Mouse (Mus musculus) cortical plate, adult 2 months (tissue): ENCODE measurements around the gene Gna14. TPM values are rescaled to one million over a fixed set of nuclear protein-coding genes. Genes with fewer than 3 reads are reported as not detected.

ENCODE experiments used
- H3K27ac ChIP-seq: fragments of 200-500 bp; 2 replicates; pipeline ENCODE4 v1.5.1; 2012; ENCODE audit warnings: low read length, control low read depth, inconsistent platforms; ENCODE audit not compliant: insufficient read depth
- H3K4me1 ChIP-seq: fragments of 200-500 bp; 2 replicates; pipeline ENCODE4 v1.6.1; 2011; ENCODE audit warnings: low read length; ENCODE audit not compliant: control insufficient read depth, insufficient read depth
- H3K4me3 ChIP-seq: fragments of 200-500 bp; 2 replicates; pipeline ENCODE4 v1.5.1; 2011; ENCODE audit warnings: mild to moderate bottlenecking, low read length, control low read depth; ENCODE audit not compliant: insufficient read depth
- CTCF ChIP-seq: fragments of 200-500 bp; IDR thresholded peaks from 2 replicates; pipeline ENCODE4 v1.5.1; 2011; ENCODE audit warnings: mild to moderate bottlenecking, control low read depth, low read length; ENCODE audit not compliant: insufficient read depth; ENCODE audit errors: extremely low read depth
- POLR2A ChIP-seq: fragments of 200-500 bp; IDR thresholded peaks from 2 replicates; pipeline ENCODE4 v1.6.1; 2011; ENCODE audit warnings: mild to moderate bottlenecking, low read length, control low read depth; ENCODE audit not compliant: insufficient read depth; ENCODE audit errors: extremely low read depth
- polyA plus RNA-seq: library from polyadenylated mRNA; depleted of rRNA; stranded (reverse); fragments of >200 nt; gene quantifications from 2 replicates; pipeline ENCODE4 v1.2.3, GENCODE M21; 2012

Gna14 gene
- polyA plus RNA-seq, 1 experiment, result 0.29 TPM

- Histone ChIP-seq H3K27ac (no peak overlapping the region), H3K4me1 (peaks cover 3% of the 10 kb centered on the region; the same call in 1 of the 2 replicates), H3K4me3 (no peak overlapping the region)
- TF ChIP-seq POLR2A (no peak), CTCF (no peak)
Observed at GRCm38 (mm10) chr19:16562676-16563075, 127.1 kb downstream of the Gna14 start.

GRCm38 (mm10) chr19:16576790-16577189 is 141.2 kb downstream of the Gna14 start:
- no peaks in the 10 kb centered on the region for H3K4me1 ChIP-seq
- no peak for TF ChIP-seq CTCF
- TF ChIP-seq POLR2A, result no peak
- no peak overlapping the region for H3K4me3 ChIP-seq
- no peak overlapping the region for H3K27ac ChIP-seq

GRCm38 (mm10) chr19:16579656-16580260 is 144.2 kb downstream of the Gna14 start:
- H3K27ac ChIP-seq, result no peak overlapping the region
- H3K4me1 ChIP-seq, result no peaks in the 10 kb centered on the region
- TF ChIP-seq CTCF, result no peak
- TF ChIP-seq POLR2A, result no peak
- H3K4me3 ChIP-seq, result no peak overlapping the region

- no peak for TF ChIP-seq POLR2A
- TF ChIP-seq CTCF, result no peak
- no peak overlapping the region for H3K27ac ChIP-seq
- no peak overlapping the region for H3K4me3 ChIP-seq
- H3K4me1 ChIP-seq, result no peaks in the 10 kb centered on the region
Observed at GRCm38 (mm10) chr19:16580501-16580900, 144.9 kb downstream of the Gna14 start.

GRCm38 (mm10) chr19:16584546-16584945 is 149.0 kb downstream of the Gna14 start:
- no peak overlapping the region for H3K27ac ChIP-seq
- H3K4me1 ChIP-seq, result no peaks in the 10 kb centered on the region
- TF ChIP-seq CTCF, result no peak
- TF ChIP-seq POLR2A, result no peak
- no peak overlapping the region for H3K4me3 ChIP-seq

GRCm38 (mm10) chr19:16585379-16585778 is 149.8 kb downstream of the Gna14 start:
- H3K27ac ChIP-seq, result no peak overlapping the region
- no peak overlapping the region for H3K4me3 ChIP-seq
- TF ChIP-seq POLR2A (no peak), CTCF (peak; percentile 33; the same call in 1 of the 2 replicates)
- no peaks in the 10 kb centered on the region for H3K4me1 ChIP-seq

GRCm38 (mm10) chr19:16593256-16593974 is 157.9 kb downstream of the Gna14 start:
- Histone ChIP-seq H3K4me1 (no peaks in the 10 kb centered on the region; the same call in 1 of the 2 replicates), H3K27ac (no peak overlapping the region), H3K4me3 (no peak overlapping the region)
- TF ChIP-seq POLR2A, result no peak
- no peak for TF ChIP-seq CTCF

GRCm38 (mm10) chr19:16593975-16594317 is 158.4 kb downstream of the Gna14 start:
- H3K4me3 ChIP-seq, result no peak overlapping the region
- H3K4me1 ChIP-seq, result no peaks in the 10 kb centered on the region; the same call in 1 of the 2 replicates
- no peak overlapping the region for H3K27ac ChIP-seq
- TF ChIP-seq POLR2A (no peak), CTCF (no peak)

GRCm38 (mm10) chr19:16597216-16597615 is 161.7 kb downstream of the Gna14 start:
- Histone ChIP-seq H3K4me1 (no peaks in the 10 kb centered on the region; the same call in 1 of the 2 replicates), H3K27ac (no peak overlapping the region), H3K4me3 (no peak overlapping the region)
- no peak for TF ChIP-seq POLR2A
- TF ChIP-seq CTCF, result no peak

GRCm38 (mm10) chr19:16598653-16599297 is 163.2 kb downstream of the Gna14 start:
- TF ChIP-seq POLR2A (no peak), CTCF (no peak)
- Histone ChIP-seq H3K27ac (no peak overlapping the region), H3K4me3 (no peak overlapping the region), H3K4me1 (no peaks in the 10 kb centered on the region)
